Mouse (Mus musculus): Measurements from ENCODE around the gene Cpn2. TPM values are rescaled to one million over a fixed set of nuclear protein-coding genes. Genes with fewer than 3 reads are reported as not detected.
A peak's percentile ranks its signal among the peaks of the same experiment; 100 is the strongest.

The Cpn2 gene
- polyA plus RNA-seq, 1 experiment from 2014 or later: not detected

DNA sequence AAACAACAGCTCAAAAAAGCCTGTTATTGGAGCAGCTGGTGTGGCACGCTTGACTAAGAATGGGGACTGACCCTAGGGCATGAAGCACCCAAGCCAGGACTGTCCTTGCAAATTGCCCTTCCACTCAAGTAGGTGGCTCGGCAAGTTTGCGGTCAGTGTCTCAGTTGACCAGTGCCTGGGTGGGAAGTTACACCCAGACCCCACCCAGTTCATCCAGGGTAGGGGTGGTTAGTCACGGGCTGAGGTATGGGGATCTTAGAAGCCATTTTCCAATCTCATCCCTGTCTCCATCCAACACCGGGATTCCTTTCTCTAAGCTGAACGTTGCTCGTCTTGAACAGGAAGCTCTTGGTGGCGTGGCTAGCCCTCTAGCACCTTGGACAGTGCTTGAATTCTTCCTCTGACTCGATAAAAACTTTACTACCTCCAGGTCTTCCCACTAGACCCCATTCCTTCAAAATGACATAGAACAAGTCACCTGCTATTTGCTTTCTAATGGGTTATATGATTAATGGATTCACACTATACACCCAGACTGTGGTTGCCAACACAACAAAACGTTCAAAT, 32.5 kb upstream of the Cpn2 start:
- no peak for ATAC-seq (ENCODE audit: low FRiP score, low read depth)
- Histone ChIP-seq H3K4me2 (no peak overlapping the region), H3K36me3 (no peaks in the 10 kb centered on the region), H3K9ac (no peak overlapping the region), H3K4me3 (no peak overlapping the region), H3K4me1 (replicated peaks) (no peaks in the 10 kb centered on the region), H3K9me3 (no peaks in the 10 kb centered on the region), H3K27me3 (0 out of 2 replicates have a peak, but pooled peaks cover 3% of the 10 kb centered on the region), H3K27ac (replicated peaks) (no peak overlapping the region)
- 79% methylated on average over 10 of the region's 10 CpGs for WGBS

DNA sequence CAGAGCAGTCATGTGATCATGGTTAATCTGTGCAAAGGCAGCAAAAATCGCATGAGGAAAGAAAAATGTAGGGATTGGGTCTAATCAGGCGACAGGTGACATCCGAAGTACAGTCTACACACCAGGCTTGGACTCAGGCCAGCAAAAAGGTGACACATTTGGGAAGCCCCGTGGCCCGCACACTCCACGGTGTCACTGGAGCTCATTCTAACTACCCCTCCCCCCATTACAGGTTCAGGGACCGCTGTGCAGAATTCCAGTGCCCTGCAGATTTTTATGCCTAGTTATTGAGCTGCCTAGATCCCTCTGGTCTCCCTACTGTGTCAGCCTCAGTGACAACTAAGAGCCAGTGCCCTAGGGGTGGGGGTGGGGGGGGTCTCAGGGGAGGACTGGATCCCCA, 30.2 kb upstream of the Cpn2 start:
- Histone ChIP-seq H3K4me2 (no peak overlapping the region), H3K9ac (no peak overlapping the region), H3K27me3 (no peaks in the 10 kb centered on the region), H3K27ac (replicated peaks) (no peak overlapping the region), H3K9me3 (no peaks in the 10 kb centered on the region), H3K4me1 (replicated peaks) (no peaks in the 10 kb centered on the region), H3K36me3 (no peaks in the 10 kb centered on the region), H3K4me3 (no peak overlapping the region)
- 88% methylated on average over 7 of the region's 7 CpGs for WGBS
- ATAC-seq (ENCODE audit: low FRiP score, low read depth): no peak

DNA sequence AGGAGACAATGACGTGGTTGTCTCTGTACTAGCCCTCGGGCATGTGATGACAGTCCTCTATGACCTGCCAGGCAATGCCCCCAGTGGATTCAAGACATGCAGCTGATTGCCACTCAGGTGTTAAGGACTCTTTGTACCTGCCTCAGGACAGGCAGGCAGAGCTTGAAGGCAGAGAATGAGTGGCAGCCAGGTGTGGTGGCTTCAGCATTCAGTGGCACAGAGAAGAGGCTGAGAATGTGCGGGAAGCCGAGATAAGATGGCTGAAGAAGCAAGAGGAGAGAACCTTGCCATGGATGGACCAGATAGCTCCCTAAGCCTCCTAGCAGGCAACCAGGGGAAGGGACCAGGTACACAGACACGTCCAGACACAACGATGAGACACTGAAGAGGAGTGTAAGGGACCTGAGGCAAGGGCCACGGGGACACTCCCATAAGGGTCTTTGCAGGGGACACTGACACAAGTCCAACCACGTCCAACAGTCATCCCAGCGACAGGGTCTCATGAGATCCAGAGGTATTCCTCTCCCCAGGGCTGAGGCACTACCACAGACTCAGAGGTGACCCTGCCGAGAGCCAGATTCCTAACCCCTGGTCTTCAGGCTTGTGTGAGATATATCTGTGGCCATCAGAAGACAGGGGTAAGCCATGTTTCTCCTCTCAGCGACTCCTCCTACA, 29.4 kb upstream of the Cpn2 start:
- no peaks in the 10 kb centered on the region for H3K27me3 ChIP-seq

DNA sequence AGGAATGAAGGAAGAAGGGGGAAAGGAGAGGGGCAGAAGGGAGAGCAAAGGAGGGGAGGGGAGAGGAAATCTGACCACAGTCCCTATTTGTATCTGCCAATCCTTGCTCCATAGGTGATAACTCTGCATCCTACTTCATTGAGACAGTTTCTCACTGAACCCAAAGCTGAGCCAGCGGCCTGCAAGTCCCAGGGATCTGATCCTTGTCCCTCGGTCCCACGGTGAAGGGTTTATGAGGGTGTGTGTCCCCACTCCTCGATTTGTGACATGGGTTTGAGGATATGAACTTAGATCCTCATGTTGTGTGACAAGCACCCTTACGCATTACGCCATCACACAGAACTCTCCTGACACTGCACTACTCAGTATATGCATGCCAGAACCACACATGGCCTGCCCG, 27.8 kb upstream of the Cpn2 start:
- no peak overlapping the region for H3K27ac ChIP-seq (replicated peaks)
- ATAC-seq (ENCODE audit: low FRiP score, low read depth): no peak
- H3K4me3 ChIP-seq: no peak overlapping the region
- WGBS: 92% methylated on average over 7 of the region's 7 CpGs
- no peaks in the 10 kb centered on the region for H3K36me3 ChIP-seq
- 0 out of 2 replicates have a peak, but pooled peaks cover 4% of the 10 kb centered on the region for H3K4me1 ChIP-seq (replicated peaks)
- no peak overlapping the region for H3K4me2 ChIP-seq
- H3K9ac ChIP-seq: no peak overlapping the region
- no peaks in the 10 kb centered on the region for H3K9me3 ChIP-seq
- no peaks in the 10 kb centered on the region for H3K27me3 ChIP-seq

More for the DNA sequence above, 29.4 kb upstream of the Cpn2 start:
- H3K36me3 ChIP-seq: no peaks in the 10 kb centered on the region
- no peak overlapping the region for H3K4me2 ChIP-seq
- WGBS: 91% methylated on average over 11 of the region's 11 CpGs
- no peaks in the 10 kb centered on the region for H3K9me3 ChIP-seq
- H3K4me3 ChIP-seq: no peak overlapping the region
- no peak overlapping the region for H3K9ac ChIP-seq
- no peaks in the 10 kb centered on the region for H3K4me1 ChIP-seq (replicated peaks)
- no peak overlapping the region for H3K27ac ChIP-seq (replicated peaks)
- no peak for ATAC-seq (ENCODE audit: low FRiP score, low read depth)

DNA sequence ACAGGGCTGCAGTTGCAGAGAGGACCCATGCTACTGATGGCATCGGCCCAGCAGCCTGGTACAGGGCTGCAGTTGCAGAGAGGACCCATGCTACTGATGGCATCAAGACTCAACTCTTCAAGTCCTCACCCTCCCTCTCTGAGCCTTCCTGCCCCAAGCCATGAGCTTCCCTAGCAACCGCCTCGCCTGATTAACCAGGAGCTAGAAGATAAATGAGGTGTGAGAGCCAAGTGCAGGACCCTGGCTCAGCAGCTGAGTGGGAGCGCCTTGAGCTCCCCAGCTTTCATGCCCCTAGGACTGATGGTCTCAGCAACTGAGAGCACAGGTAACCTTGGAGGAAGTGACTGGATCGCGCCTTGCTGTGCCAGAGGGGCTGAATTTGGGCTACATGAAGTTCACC, 23.1 kb upstream of the Cpn2 start:
- no peak overlapping the region for H3K9ac ChIP-seq
- no peaks in the 10 kb centered on the region for H3K27me3 ChIP-seq
- H3K4me1 ChIP-seq (replicated peaks): 0 out of 2 replicates have a peak, but pooled peaks cover 4% of the 10 kb centered on the region
- no peaks in the 10 kb centered on the region for H3K36me3 ChIP-seq
- ATAC-seq (ENCODE audit: low FRiP score, low read depth): no peak
- H3K4me2 ChIP-seq: no peak overlapping the region
- H3K4me3 ChIP-seq: no peak overlapping the region
- 58% methylated on average over 6 of the region's 6 CpGs for WGBS
- H3K9me3 ChIP-seq: no peaks in the 10 kb centered on the region
- H3K27ac ChIP-seq (replicated peaks): no peak overlapping the region

DNA sequence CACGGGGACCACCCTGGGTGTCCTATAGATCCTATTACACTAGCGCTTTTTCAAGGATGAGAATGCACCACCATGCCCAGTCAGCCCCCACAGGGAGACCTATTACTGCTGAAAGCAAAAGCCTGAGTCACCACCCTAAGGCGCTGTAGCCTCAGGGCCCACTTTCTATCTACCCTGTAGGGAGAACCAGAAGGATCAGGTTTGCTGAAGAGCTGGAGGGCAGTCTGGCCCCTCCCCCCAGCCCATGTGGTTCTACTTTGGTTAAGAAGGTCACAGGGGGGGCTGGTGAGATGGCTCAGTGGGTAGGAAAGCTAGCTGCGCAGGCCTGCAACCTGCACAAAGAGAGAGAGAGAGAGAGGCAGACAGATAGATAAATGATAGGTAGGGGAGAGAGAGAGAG, 18.4 kb upstream of the Cpn2 start:
- no peak overlapping the region for H3K4me2 ChIP-seq
- no peaks in the 10 kb centered on the region for H3K36me3 ChIP-seq
- H3K27me3 ChIP-seq: peaks cover 26% of the 10 kb centered on the region
- H3K4me1 ChIP-seq (replicated peaks): peaks cover 19% of the 10 kb centered on the region
- no peaks in the 10 kb centered on the region for H3K9me3 ChIP-seq
- H3K9ac ChIP-seq: no peak overlapping the region
- 72% methylated on average over 4 of the region's 4 CpGs for WGBS
- no peak overlapping the region for H3K4me3 ChIP-seq
- H3K27ac ChIP-seq (replicated peaks): no peak overlapping the region
- no peak for ATAC-seq (ENCODE audit: low FRiP score, low read depth)

DNA sequence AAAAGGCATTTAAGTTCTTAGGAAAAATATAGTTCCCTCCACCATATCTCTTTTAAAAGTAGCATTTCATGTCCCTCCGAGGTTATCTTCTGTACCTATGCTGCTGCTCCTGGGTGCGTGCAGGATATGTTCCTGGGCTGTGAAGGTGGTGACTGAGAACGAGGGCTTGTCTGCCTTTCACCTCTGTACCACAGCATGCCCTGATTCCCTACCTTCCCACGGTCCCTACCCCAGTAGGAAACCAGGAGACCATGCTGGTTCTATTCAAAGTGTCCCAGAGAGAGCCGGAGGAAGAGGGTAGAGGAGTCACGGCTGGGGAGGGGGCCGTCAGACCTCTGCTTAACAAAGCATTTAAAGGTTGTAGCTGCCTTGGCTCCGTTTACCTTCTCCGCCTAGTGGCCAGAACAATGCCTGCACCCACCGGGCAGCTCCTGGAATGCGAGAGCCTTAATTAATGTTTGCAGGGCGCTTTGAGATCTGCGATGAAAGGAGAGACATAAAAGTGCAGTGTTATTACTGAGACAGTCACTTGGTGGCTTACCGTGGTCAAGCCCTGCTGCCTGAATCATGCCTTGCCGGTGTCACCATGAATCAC, 16.5 kb upstream of the Cpn2 start:
- peak overlapping the region; percentile 19 for H3K4me3 ChIP-seq
- peaks cover 26% of the 10 kb centered on the region for H3K27me3 ChIP-seq
- H3K4me2 ChIP-seq: peak overlapping the region; percentile 51
- ATAC-seq (ENCODE audit: low FRiP score, low read depth): peak; percentile 27; the same call in 1 of the 2 replicates
- H3K9ac ChIP-seq: 0 out of 2 replicates have a peak overlapping the region, but pooled peaks have one; percentile 20
- no peak overlapping the region for H3K27ac ChIP-seq (replicated peaks)
- no peaks in the 10 kb centered on the region for H3K36me3 ChIP-seq
- H3K9me3 ChIP-seq: no peaks in the 10 kb centered on the region
- peaks cover 16% of the 10 kb centered on the region for H3K4me1 ChIP-seq (replicated peaks)
- 1% methylated on average over 15 of the region's 15 CpGs for WGBS

DNA sequence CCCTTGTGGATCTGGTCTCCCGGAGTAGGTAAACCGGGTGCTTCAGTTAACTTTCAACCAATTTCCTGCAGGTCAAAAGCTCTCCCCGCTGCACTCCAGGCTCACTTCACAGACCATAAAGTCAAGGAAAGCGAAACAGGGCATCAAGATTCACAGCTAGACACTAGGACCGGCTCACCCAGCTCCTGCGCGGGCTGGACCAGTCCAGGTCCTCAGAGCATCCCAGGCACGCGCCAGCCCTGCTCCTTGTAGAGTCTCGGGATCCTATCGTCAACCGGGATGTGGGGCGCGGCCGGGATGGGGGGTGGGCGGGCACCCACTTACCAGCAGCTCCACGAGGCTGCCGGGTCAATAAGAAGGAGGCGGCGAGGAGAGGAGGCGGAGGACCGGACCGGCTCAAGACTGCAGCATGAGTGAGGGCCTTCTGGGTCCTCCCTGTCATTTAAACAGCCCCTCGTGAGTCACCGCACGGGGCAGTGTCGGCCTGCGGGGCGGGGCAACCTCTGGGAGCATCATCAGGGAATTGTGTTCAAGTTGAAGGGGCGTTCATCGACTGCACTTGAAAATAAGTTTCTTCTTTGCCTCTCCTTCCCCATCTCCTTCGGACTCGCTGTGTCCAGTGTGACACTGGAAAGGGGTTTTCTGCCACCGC, 15.7 kb upstream of the Cpn2 start, which contains the start of gene Lrrc15:
Gene Lrrc15, minus strand, starts transcription at position 413 of the 652 bp plus-strand sequence.
- Histone ChIP-seq H3K27ac (replicated peaks) (no peak within 1 kb of the TSS), H3K4me1 (replicated peaks) (peaks cover 16% of the 10 kb centered on the region), H3K9ac (peak within 1 kb of the TSS; percentile 28; the same call in 1 of the 2 replicates), H3K27me3 (peaks cover 26% of the 10 kb centered on the region), H3K9me3 (no peaks in the 10 kb centered on the region), H3K4me2 (peak within 1 kb of the TSS; percentile 51), H3K4me3 (peak within 1 kb of the TSS; percentile 26), H3K36me3 (no peaks in the 10 kb centered on the region)
- ATAC-seq (ENCODE audit: low FRiP score, low read depth): no peak
- WGBS: 7% methylated on average over 34 of the region's 34 CpGs

DNA sequence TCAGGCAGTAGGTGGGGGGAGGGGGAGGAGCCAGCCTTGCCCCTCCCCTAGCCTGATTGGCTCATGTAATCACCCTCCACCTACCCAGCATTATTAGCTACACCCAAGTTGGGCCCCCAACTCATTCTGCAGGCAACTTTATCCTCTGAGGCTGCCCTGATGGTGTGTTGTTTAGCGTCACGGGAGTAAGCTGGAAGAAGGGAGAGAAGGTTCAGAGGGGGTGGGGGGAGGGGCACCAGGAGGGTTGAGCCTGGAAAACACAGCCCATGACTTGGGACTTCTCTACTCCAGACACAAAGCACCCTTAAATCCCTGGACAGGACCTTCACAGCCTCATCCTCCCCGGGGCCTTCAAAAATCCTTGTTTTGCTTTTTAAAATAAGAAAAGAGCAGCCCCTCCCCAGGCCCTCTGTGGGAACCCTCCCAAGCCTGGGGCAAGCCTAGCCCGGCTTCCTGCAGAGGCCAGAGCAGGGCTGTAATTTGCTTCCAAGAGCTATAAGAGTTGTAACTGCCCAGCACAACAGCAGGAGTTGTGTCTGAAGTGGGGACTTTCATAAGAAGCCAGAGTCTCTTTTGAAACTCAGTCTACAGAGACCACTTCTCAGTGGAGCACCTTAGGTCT, 13.5 kb upstream of the Cpn2 start:
- peaks cover 26% of the 10 kb centered on the region for H3K27me3 ChIP-seq
- no peak overlapping the region for H3K4me3 ChIP-seq
- H3K36me3 ChIP-seq: no peaks in the 10 kb centered on the region
- 10% methylated on average over 4 of the region's 4 CpGs for WGBS
- H3K9ac ChIP-seq: no peak overlapping the region
- peaks cover 16% of the 10 kb centered on the region for H3K4me1 ChIP-seq (replicated peaks)
- no peak overlapping the region for H3K4me2 ChIP-seq
- ATAC-seq (ENCODE audit: low FRiP score, low read depth): no peak
- no peak overlapping the region for H3K27ac ChIP-seq (replicated peaks)
- H3K9me3 ChIP-seq: no peaks in the 10 kb centered on the region

DNA sequence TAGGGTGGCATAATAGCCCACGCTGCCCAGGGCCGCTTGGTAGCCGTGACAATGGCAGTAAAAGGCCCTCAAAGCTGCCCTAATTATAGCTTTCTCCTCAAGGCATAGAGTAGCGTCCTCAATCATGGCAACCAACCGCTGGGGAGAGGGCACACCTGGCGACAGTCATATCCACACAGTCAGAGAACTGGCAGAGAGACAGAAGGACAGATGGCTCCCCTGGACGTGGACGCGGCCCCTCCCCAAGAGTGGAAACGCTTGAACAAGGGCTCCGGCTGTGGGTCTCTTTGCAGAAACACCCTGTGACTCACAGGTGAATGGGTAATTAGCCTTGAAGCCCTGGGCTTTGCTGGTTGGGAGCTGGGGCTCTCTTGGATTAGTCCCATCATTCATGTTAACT, 11.1 kb upstream of the Cpn2 start:
- H3K4me2 ChIP-seq: no peak overlapping the region
- WGBS: 73% methylated on average over 11 of the region's 11 CpGs
- peaks cover 8% of the 10 kb centered on the region for H3K4me1 ChIP-seq (replicated peaks)
- no peak for ATAC-seq (ENCODE audit: low FRiP score, low read depth)
- H3K27me3 ChIP-seq: peaks cover 16% of the 10 kb centered on the region
- no peak overlapping the region for H3K9ac ChIP-seq
- H3K27ac ChIP-seq (replicated peaks): no peak overlapping the region
- H3K4me3 ChIP-seq: no peak overlapping the region
- no peaks in the 10 kb centered on the region for H3K36me3 ChIP-seq
- H3K9me3 ChIP-seq: no peaks in the 10 kb centered on the region

DNA sequence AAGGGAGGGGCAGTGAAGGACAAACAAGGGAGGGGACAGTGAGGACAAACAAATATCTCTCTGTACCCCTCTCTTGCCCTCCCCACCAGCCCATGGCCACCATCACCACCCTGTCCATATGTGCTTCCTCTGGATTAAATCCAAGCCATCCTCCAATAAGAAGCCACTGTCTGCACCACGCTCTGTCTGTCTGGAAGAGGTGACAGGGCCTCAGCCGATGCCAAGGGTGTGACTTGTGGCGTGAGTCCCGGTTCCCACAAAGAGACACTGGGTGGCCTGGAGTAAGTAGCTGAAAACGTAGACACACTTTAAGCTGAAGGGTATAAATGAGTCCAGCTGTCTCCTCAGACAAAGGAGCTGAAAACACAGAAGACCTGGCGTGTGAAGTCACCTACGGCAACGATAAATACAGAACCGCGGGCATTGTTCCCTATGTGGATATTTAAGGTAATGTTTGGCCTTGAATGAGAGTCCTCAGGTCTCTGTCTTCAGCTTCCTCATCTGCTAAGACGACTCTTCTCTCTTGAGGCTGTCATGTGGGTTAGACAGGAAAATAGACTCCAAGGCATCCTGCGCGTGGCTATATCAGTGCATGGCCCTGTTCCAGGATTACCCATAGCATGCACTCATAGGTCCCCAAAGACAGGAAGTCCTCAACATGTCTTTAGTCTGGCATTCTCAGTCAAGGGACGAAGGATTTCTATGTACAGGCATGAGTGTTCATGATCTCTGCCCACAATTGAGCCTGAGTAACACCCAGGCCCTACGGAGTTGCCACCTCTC, 8.4 kb upstream of the Cpn2 start:
- Histone ChIP-seq H3K27ac (replicated peaks) (no peak overlapping the region), H3K27me3 (no peaks in the 10 kb centered on the region), H3K36me3 (no peaks in the 10 kb centered on the region), H3K4me2 (no peak overlapping the region), H3K9ac (no peak overlapping the region), H3K4me1 (replicated peaks) (peaks cover 13% of the 10 kb centered on the region; the same call in 1 of the 2 replicates), H3K4me3 (no peak overlapping the region), H3K9me3 (no peaks in the 10 kb centered on the region)
- 69% methylated on average over 15 of the region's 15 CpGs for WGBS
- no peak; the same call in 1 of the 2 replicates for ATAC-seq (ENCODE audit: low FRiP score, low read depth)
